Mouse (Mus musculus) erythroblast, embryonic 14.5 days (primary cell): ENCODE measurements at regions not wholly inside any gene's neighbourhood (a gene's known extent, or its start where the extent isn't known, plus 50 kb on each side); places are given as distances from the start of the nearest gene placed in this dataset.

Experiments used
- GATA1 ChIP-seq: IDR thresholded peaks from 2 replicates; pipeline ENCODE4 v1.6.1; 2012; ENCODE audit warnings: low read length, inconsistent platforms, mixed read lengths
- TAL1 ChIP-seq: IDR thresholded peaks from 3 replicates; pipeline ENCODE4 v1.6.1; 2012; ENCODE audit warnings: low read length, inconsistent platforms, mixed read lengths

DNA sequence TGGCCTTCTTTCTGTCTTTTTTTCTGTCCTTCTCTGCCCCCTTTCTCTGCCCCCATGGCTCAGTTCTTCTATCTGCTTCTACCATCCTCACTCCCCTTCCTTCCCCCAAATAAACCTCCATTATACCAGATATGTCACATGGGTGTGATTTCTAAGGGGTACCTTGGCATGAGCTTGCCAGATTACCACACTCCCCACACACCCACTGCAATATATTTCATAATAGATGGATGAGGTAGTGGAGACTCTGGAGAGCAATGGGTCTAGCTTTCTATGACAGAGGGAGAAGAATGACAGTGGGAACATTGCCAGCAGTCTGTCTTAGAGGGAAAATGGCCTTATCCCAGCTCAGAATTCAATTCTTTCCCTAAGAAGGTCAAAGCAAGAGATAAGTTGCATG lies 461.0 kb downstream of the Plcl1 start:
- TF ChIP-seq TAL1: no peak
- TF ChIP-seq GATA1: no peak
